Mouse (Mus musculus) gastrocnemius, adult 2 months (tissue): Measurements from ENCODE around the gene Rnf220. TPM values are rescaled to one million over a fixed set of nuclear protein-coding genes. Genes with fewer than 3 reads are reported as not detected.
A peak's percentile ranks its signal among the peaks of the same experiment; 100 is the strongest.

Experiments used
- DNase-seq: peaks from one replicate; pipeline ENCODE4 v3.0.0; 2022
- H3K27ac ChIP-seq: fragments of 200-600 bp; 2 replicates; pipeline ENCODE4 v1.8.1; 2022; ENCODE audit warnings: mild to moderate bottlenecking
- H3K4me3 ChIP-seq: fragments of 200-600 bp; 2 replicates; pipeline ENCODE4 v1.8.1; 2022; ENCODE audit warnings: mild to moderate bottlenecking, moderate library complexity
- CTCF ChIP-seq: fragments of 200-600 bp; IDR thresholded peaks from 2 replicates; pipeline ENCODE4 v1.8.1; 2022; ENCODE audit warnings: antibody characterized with exemption, mild to moderate bottlenecking, moderate library complexity
- intact Hi-C: fragments of 180-260 bp; cut with DNase I; formaldehyde crosslinking; loops from one replicate; pipeline ENCODE4 v1.15.1; 2025
- total RNA-seq, 2 experiments: library from RNA; stranded (reverse); gene quantifications; 2 replicates each; pipeline ENCODE4 v1.2.3; 2021

Gene Rnf220
- total RNA-seq, 2 experiments from 2014 or later, result 50.2 to 51.4 TPM

GRCm38 (mm10) chr4:117253218-117254016 lies 243.4 kb downstream of the Rnf220 start:
- TF ChIP-seq CTCF, result no peak
- Histone ChIP-seq H3K27ac (peak overlapping the region; percentile 84; the same call in 1 of the 2 replicates), H3K4me3 (no peak overlapping the region; the same call in 1 of the 2 replicates)
- no peak for DNase-seq
- intact Hi-C loops, result no loop called here

- H3K4me3 ChIP-seq, result peak overlapping the region; percentile 95
Observed at GRCm38 (mm10) chr4:117252755-117253154, 244.1 kb downstream of the Rnf220 start.

GRCm38 (mm10) chr4:117252351-117252750 lies 244.5 kb downstream of the Rnf220 start:
- peak overlapping the region; percentile 84 for H3K27ac ChIP-seq
- no peak for TF ChIP-seq CTCF
- intact Hi-C loops, result no loop called here
- peak; percentile 45 for DNase-seq
- peak overlapping the region; percentile 95 for H3K4me3 ChIP-seq

More at GRCm38 (mm10) chr4:117252755-117253154, 244.1 kb downstream of the Rnf220 start:
- H3K27ac ChIP-seq, result peak overlapping the region; percentile 84
- no peak for TF ChIP-seq CTCF
- no peak for DNase-seq
- intact Hi-C loops, result no loop called here

GRCm38 (mm10) chr4:117251801-117252316 lies 245.0 kb downstream of the Rnf220 start, which contains the start of the genes Tmem53 and Armh1:
Gene Tmem53 (plus strand): TSS chr4:117251951.
Gene Armh1 (minus strand): TSS chr4:117252125.
- intact Hi-C loops, result no loop called here

GRCm38 (mm10) chr4:117250982-117251381 lies 245.9 kb downstream of the Rnf220 start:
- Histone ChIP-seq H3K4me3 (no peak overlapping the region), H3K27ac (no peak overlapping the region)
- no peak for DNase-seq
- intact Hi-C loops, result no loop called here
- no peak for TF ChIP-seq CTCF

More at GRCm38 (mm10) chr4:117251801-117252316, 245.0 kb downstream of the Rnf220 start, which contains the start of the genes Tmem53 and Armh1:
- peak within 1 kb of the TSS; percentile 84 for H3K27ac ChIP-seq
- peak; percentile 95 for DNase-seq
- peak within 1 kb of the TSS; percentile 95 for H3K4me3 ChIP-seq
- no peak for TF ChIP-seq CTCF

- intact Hi-C loops, result no loop called here
- no peak for DNase-seq
- Histone ChIP-seq H3K4me3 (no peak overlapping the region), H3K27ac (no peak overlapping the region)
- no peak for TF ChIP-seq CTCF
Observed at GRCm38 (mm10) chr4:117240867-117241266, 256.0 kb downstream of the Rnf220 start.

GRCm38 (mm10) chr4:117239153-117239552 lies 257.7 kb downstream of the Rnf220 start:
- intact Hi-C loops, result no loop called here
- Histone ChIP-seq H3K4me3 (no peak overlapping the region), H3K27ac (no peak overlapping the region)
- no peak for DNase-seq
- no peak for TF ChIP-seq CTCF

GRCm38 (mm10) chr4:117235822-117236221 lies 261.0 kb downstream of the Rnf220 start:
- no peak for TF ChIP-seq CTCF
- intact Hi-C loops, result no loop called here
- DNase-seq, result no peak
- no peak overlapping the region for H3K4me3 ChIP-seq
- no peak overlapping the region for H3K27ac ChIP-seq

GRCm38 (mm10) chr4:117234166-117234741 lies 262.6 kb downstream of the Rnf220 start:
- DNase-seq, result no peak
- H3K27ac ChIP-seq, result no peak overlapping the region
- intact Hi-C loops, result no loop called here
- no peak for TF ChIP-seq CTCF
- H3K4me3 ChIP-seq, result no peak overlapping the region

GRCm38 (mm10) chr4:117231208-117231607 lies 265.6 kb downstream of the Rnf220 start:
- DNase-seq, result no peak
- Histone ChIP-seq H3K27ac (no peak overlapping the region), H3K4me3 (no peak overlapping the region)
- intact Hi-C loops, result no loop called here
- no peak for TF ChIP-seq CTCF

GRCm38 (mm10) chr4:117230331-117230730 lies 266.5 kb downstream of the Rnf220 start:
- DNase-seq, result no peak
- intact Hi-C loops, result no loop called here
- no peak overlapping the region for H3K4me3 ChIP-seq
- H3K27ac ChIP-seq, result no peak overlapping the region
- TF ChIP-seq CTCF, result peak; percentile 54

- TF ChIP-seq CTCF, result no peak
Observed at GRCm38 (mm10) chr4:117229590-117229989, 267.3 kb downstream of the Rnf220 start.

GRCm38 (mm10) chr4:117225250-117225649 lies 271.6 kb downstream of the Rnf220 start:
- DNase-seq, result no peak
- intact Hi-C loops, result no loop called here
- TF ChIP-seq CTCF, result no peak
- Histone ChIP-seq H3K27ac (no peak overlapping the region), H3K4me3 (no peak overlapping the region)

More at GRCm38 (mm10) chr4:117229590-117229989, 267.3 kb downstream of the Rnf220 start:
- Histone ChIP-seq H3K4me3 (no peak overlapping the region), H3K27ac (no peak overlapping the region)
- DNase-seq, result no peak
- intact Hi-C loops, result no loop called here
